Mouse (Mus musculus): ENCODE data around the gene Nup107. TPM values are rescaled to one million over a fixed set of nuclear protein-coding genes. Genes with fewer than 3 reads are reported as not detected.
A peak's percentile ranks its signal among the peaks of the same experiment; 100 is the strongest.
"Not testable (repeated sequence)": the region's sequence is repeated elsewhere in the genome, so short reads cannot be mapped to it uniquely, and the experiment has no call there.

The Nup107 gene
- total RNA-seq, 2 experiments from 2014 or later: 4.3 to 5.5 TPM

DNA sequence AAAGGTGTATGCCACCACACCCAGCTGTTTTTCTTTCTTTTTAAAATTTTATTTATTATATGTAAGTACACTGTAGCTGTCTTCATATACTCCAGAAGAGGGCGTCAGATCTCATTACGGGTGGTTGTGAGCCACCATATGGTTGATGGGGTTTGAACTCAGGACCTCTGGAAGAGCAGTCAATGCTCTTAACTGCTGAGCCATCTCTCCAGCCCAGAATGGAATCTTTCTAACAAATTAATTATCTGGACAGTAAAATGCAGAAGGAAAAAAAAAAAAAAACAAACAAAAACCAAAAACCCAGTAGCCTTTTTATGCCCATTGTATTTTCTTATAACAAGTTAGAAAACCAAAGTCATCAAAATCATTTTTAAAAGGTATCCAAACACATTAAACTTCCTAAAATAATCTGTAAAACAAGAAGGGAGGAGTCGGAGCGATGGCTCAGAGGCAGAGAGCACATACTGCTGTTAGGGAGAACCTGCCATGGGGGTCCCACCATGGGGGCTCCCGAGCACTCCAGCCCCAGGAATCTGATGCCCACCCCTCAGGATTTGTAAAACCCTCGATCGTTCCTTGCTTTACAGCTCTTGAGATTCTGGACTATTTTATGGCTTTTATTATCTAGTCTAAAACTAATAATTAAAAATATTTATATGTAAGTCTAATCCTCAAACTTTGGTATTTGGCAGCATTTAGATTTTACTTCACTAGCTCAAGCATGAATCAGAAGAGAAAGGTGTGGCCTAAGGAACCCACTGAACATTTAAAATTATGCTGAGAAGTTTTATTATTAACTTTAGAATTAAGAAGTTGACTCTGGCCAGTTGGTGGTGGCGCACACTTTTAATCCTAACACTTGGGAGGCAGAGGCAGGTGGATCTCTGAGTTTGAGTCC is 38.5 kb downstream of the Nup107 start:
- intact Hi-C loops (cut with DNase I): no loop called here

DNA sequence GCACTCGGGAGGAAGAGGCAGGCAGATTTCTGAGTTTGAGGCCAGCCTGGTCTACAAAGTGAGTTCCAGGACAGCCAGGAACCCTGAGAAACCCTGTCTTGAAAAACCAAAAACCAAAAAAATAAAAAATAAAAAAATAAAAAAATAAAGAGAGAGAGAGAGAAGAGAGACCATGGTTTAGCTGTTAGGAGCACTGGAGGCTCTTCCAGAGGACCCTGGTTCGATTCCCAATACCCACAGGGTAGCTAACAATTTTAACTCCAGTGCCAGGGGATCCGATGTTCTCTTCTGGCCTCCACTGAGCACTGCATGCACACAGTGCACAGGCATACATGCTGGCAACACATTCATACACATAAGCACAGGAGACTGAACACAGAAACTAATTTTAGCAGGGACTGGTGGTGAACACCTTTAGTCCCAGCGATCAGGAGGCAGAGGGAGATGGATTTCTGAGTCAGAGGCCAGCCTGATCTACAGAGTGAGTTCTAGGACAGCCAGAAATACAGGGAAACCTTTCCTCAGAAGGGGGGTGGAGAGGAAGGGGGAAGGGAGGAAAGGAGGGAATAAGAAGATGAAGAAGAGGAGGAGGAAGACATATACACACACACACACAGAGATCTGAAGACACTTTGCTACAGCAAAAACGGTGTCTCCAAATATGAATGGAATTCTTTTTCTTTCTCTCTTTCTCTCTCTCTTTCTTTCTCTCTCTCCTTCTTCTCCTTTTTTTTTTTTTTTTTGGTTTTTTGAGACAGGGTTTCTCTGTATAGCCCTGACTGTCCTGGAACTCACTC is 39.5 kb downstream of the Nup107 start:
- DNase-seq: no peak
- intact Hi-C loops (cut with DNase I): no loop called here

More for the DNA sequence above, 38.5 kb downstream of the Nup107 start:
- no peak for DNase-seq

DNA sequence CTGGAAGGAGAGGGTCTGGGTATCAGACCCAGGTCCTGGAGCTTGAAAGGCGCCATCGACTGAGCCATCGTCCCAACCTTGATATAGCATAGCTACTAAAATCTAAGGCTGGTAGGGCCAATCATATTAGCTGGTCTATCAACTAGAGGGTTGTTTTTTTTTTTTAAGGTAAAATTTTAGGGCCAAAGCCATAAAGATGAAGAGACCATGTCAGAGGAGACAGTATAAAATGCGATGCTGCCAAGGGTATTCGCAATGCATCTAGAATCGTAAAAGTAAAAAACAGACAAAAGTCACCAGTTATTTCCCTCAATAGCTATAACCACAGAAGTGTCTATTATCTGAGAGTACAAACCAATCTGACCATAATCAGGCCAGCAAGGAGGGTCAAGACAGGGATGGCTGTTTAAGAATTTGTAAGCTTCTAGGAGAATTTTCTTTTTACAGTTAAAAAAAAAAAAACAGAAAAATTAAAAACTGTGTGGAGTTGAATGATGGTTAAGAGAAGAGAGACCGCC is 40.1 kb downstream of the Nup107 start:
- no peak for DNase-seq
- intact Hi-C loops (cut with DNase I): no loop called here

DNA sequence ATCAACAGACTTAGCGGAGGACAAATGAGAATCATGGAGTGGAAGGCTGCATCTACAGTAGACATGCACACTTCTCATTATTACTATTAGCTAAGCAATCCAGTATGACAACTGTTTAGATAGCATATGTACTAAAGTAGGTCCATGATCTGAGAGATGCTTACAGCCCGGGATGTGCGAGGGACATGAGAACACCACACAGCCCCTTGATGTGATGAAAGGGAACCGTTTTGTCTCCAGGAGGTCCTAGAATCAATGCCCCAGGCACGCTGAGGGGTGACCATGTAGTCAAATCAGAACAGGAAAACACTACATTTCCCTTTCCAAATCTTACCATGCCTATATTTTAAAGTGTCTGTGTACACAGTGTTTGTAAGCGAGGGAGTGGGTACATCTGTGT is 40.8 kb downstream of the Nup107 start:
- intact Hi-C loops (cut with DNase I): no loop called here
- DNase-seq: no peak

DNA sequence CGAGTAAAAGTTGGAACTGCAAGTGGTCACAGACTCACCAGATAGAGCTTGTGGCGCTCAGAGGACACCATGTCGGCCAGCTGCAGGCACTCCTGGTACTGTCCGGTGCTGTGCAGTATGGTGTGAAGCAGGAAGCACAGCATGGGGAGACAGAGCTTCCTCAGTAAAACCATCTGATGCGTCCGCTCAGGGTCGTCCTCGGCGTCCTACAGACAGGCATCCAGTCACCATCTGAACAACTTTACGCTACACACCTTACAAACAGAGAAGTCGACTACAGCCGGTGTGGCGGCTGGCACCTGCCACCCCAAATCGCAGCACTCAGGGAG is 41.3 kb downstream of the Nup107 start:
- no peak for DNase-seq
- intact Hi-C loops (cut with DNase I): no loop called here

DNA sequence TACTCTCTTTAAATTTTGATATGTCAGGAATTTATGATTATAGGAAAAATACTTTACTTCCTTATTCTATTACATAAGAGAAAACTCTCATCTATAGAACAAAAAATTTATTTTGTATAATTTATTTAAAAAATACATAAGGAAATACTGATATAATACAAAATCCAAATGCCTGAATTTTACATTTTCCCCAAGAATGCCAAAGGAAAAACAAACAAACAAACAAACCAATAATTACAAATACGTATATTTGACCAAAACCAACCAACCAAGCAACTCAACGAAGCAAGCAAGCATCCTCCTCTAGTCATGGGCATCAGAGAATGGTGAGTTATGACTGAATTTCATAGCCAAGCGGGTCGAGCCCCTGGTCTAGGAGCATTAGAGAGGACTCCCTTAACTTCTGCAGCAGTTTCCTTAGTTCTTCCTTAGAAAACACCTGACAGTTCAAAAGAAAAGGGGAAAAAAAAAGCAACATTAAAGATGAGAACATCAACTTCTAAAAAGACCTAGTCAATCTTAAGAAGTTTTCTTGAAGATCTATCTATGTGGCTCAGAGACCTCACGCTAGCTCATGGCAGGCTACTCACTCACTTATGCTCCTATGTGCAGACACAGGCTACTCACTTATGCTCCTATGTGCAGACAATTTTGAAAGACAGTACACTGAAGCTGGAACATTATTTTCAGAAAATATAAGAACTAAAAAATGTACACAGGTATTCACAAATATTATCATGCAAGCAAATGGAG is 41.8 kb downstream of the Nup107 start:
- no peak for DNase-seq
- intact Hi-C loops (cut with DNase I): no loop called here

DNA sequence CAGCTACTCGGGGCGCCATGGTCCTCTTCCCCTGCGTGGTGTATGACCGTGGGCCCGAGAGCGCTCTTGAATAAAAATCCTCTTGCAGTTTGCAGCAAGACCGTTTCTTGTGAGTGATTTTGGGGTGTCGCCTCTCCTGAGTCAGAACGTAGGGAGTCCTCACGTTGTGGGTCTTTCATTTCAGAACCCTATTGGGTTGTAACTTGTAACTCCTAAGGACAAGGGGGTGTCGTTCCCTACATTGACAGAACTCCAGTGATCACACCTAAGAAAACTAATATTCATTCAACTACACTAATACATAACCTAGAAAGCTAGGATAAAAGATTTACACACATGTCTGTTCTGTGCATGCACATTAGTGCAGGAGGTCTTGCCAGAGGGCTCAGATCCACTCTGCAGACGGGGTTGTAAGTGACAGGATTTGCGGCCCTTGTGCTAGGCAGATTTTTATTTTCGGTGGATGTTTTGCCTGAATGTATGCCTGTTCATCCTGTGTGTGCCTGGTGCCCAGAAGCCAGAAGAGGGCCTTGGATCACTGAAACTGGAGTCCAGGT is 42.6 kb downstream of the Nup107 start:
- intact Hi-C loops (cut with DNase I): no loop called here
- DNase-seq: no peak

DNA sequence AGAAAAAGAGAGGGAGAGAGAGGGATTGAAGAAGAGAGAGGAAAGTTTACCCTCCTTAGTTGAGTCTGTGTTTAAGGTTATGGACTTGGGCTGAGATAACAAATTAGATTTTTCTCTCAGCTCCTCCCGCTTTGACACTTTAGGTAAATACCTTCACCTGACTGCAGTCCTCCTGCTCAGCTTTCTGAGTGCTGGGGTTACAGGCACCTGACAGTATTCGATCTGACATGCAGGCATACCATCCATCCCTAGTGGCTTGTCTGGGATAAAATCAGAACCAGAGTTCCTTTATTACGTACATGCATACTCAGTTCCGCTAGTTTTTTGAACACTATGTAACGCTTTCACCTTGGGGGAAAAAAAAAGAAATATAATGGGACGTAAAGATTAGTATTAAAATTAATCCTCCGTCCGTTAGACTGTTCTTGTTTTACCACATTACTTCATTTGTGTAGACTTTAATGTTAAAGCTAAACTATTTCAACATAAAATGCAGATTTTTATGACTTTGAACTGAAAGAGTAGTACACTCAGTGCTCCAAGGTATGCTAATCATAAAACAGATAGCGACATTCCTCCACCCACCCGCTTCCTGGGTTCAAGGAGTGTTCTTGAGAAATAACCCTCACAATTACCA is 43.3 kb downstream of the Nup107 start:
- no peak for DNase-seq
- intact Hi-C loops (cut with DNase I): no loop called here

DNA sequence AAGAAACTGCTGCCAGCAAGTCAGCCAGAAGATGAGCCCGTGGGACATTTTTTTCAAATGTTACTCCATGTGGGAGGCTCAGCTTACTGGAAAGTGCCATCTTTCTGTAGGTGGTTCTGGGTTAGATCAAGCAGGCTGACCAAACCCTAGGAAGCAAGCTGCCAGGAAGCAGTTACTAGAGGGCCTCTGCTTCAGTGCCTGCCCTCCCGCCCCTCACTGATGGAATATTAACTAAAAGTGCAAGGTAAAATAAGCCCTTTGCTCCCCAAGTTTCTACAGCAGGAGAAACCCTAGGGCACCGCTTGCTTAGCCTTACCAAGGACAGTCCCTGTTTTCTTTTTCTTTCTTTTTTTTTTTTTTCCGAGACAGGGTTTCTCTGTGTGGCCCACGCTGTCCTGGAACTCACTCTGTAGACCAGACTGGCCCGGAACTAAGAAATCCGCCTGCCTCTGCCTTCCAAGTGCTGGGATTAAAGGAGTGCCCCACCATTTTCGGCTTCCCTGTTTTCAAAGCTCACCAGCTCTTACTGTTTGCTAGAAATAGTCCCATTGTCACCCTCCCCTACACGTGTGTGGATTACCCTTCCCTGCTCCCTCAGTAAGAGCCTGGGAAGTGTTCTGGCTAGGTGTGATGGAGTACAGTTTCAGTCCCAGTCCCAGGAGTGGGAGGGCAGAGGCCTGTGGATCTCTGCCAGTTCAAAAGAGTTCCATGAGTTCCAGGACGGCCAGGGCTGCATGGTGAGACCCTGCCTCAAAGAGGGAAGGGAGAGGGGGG is 44.0 kb downstream of the Nup107 start:
- intact Hi-C loops (cut with DNase I): no loop called here
- DNase-seq: no peak

DNA sequence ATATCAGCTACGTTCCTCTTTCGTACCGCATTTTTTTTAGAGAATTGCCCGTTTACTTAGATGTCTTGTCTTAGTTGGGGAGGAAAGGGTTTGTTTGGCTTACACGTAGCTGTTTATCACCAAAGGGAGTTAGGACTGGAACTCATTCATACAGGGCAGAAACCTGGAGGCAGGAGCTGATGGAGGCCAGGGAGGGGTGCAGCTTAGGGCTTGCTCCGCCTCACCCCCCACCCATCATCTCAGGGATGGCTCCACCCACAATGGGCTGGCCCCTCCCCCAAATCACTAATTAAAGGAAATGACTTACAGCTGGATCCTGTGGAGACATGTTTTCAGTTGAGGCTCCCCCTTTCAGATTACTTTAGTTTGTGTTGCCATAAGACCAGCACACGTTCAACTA is 44.8 kb downstream of the Nup107 start:
- no peak for DNase-seq
- intact Hi-C loops (cut with DNase I): no loop called here

DNA sequence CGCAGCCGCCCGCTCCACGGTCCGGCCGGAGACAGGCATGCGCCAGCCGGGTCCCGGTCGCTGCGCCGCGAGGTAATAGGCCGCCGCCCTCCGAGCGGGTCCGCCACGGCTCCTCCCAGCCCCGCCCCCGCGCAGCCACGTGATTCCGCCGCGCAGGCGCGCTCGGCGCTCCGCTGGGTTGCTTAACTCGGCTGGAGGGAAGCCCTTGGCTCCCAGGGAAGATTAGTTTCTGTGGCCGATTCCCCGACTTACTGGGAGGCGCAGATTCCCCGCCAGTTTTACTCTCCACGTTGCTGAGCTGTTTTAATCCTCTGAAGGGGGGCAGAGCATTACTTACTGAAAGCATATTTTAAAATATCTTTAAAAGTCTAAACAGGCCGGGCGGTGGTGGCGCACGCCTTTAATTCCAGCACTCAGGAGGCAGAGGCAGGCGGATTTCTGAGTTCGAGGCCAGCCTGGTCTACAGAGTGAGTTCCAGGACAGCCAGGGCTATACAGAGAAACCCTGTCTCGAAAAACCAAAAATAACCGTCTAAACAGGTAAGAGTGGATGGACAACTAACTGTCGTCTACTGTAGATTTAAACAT is 46.1 kb downstream of the Nup107 start, which contains the start of gene Slc35e3:
TSS of gene Slc35e3 (minus strand) at position 69 of the 587 bp plus-strand sequence.
- DNase-seq: peak; percentile 91 to 96
- intact Hi-C loops (cut with DNase I): no loop called here

DNA sequence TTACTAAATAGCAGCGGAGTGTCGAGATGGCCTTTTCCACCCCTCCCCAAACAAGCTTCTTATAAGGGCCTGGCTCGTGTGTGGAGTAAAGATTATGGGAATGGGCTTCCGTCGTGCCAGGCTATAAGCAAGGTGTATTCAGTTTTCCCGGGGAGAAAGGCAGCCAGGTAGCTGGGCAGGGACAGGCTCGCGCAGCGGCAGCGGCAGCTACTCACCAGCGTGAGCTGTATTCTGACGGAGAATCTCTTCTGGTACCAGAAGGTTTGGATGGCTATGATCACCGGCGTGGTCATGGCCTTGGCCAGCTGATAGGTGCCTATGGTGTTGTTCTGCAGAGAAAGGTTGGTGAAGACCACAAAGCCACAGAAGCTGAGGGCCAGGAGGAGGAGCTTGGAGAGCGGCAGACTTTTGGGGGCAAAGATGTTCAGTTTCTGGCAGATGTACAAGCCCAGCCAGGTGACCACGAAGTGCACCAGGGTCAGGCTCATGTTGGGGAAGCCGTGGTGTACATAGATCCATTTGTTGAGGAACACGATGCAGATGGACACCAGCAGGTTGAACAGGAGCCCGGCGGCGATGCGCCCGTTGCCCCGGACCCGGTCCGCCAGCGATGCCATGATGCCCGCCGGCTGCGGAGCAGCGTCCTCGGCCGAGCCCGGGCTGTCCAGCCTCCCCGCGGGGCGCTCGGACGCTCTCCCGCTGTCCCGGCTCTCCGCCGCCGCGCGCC is 46.8 kb downstream of the Nup107 start:
- intact Hi-C loops (cut with DNase I); DNase-seq: not testable (repeated sequence)

DNA sequence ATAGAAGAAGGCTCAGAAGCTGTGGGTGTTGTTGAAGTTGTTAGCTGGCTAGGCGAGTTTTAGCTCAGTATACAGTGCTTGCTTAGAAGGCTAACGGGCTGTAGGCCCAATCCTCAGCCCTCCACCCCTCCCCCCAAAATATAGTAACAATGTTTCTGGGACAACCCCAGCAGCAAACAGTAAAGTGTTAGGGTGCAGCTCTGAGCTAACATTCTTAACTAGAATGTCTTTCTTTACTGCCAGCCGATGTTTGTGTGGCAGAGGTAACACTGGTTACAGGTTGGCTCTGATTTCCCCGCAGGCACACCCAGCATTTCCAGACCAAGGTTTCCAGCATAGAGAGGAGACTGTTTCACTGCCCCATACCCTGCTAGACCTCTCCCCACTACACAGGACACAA is 48.6 kb downstream of the Nup107 start:
- intact Hi-C loops (cut with DNase I): no loop called here

DNA sequence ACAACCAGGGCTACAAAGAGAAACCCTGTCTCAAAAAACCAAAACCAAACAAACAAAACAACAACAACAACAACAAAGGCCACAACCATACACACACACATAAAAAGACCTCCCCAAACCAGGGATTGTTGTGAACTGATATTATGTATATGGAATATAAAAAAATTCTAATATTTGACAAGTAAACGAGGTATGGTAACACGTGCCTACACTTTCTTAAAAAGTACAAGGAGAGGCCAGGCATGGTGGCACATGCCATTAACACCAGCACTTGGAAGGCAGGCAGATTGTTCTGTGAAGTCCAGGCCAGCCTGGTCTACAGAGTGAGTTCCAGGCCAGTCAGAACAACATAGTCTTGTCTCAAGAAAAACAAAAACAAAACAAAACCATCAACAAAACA is 49.3 kb downstream of the Nup107 start:
- no peak for DNase-seq
- intact Hi-C loops (cut with DNase I): no loop called here

More for the DNA sequence above, 48.6 kb downstream of the Nup107 start:
- no peak for DNase-seq

DNA sequence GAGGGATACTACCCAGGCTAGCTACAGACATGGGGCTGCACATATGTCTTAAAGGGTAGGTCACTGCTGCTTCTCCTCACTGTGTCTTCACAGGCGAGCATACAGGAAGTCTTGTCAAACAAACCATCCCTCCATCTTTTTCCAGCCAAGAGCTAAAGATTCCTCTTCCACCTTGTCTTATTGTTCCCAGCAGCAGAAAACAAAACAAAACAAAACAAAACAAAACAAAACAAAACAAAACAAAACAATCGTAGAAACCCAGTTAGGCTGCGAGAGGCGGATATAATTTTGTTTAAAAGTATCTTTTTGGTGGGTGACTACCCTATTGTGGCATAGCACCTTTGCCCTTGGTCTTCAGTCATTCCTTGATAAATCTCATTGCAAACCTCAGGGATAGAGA is 49.9 kb downstream of the Nup107 start:
- intact Hi-C loops (cut with DNase I): no loop called here
- no peak for DNase-seq

DNA sequence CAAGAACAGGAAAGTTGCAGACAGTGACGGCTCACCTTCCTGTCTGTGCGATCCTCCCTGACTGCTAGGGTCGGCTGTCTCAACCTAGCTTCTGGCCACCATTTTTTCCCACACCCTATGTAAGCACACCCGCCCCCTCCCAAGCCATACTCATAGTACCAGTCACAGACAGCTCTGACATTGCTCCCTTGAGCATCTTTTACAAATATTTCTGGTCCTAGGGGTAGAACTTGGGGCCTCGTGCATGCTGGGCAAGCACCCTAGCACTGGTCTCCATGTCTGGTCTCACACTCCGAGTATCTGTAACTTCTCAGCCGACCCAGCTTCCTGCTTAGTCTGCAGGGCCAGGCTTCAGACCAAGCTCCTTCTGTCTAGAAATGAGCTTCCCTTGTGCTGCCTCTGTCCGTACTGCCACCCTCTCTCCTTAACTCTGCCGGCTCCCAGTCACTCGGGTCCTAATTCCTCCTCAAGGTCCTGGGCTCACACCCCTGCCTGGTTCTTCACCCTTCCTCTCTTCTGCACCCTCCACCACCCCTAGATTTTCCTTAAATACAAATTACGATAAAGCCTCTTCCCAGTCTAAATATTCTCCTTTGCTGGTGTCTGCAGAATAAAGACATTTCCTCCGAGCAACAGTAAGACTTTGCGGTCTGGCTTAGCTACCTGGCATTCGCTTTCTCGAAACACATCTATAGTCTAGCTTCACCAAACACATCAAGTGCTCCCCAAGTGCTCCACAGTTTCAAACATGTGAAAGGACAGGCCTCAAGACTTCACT is 50.6 kb downstream of the Nup107 start:
- DNase-seq: no peak
- intact Hi-C loops (cut with DNase I): no loop called here

DNA sequence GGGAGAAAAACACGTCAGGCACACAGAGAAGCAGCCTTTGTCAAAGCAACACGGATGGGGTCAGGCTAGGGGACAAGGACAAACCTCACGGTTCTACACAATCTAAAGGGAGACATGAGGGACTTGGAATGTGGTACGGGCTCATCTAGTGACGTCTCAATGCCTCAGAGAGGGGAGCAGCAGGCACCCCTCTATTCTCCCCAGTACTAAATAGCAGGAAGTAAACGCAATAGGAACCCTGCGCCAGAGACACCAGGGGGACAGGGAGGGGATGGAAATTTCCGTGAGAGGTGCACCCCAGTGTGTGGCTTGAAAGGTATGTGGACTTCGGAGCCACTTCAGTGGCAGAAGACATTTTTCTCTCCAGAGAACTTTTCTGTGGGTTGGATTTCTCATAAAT is 51.6 kb downstream of the Nup107 start:
- intact Hi-C loops (cut with DNase I): no loop called here
- no peak for DNase-seq

Data from gastrocnemius, postnatal 36 days (tissue).